Mouse (Mus musculus): ENCODE results near the gene Mxra8. TPM values are rescaled to one million over a fixed set of nuclear protein-coding genes. Genes with fewer than 3 reads are reported as not detected.

Gene Mxra8
- polyA plus RNA-seq, 1 experiment from 2014 or later = 19.0 TPM

GRCm38 (mm10) chr4:155851951-155852411 is 12.5 kb downstream of the Mxra8 start:
- 63% methylated on average over 2 of the region's 2 CpGs for WGBS
- peaks cover 25% of the 10 kb centered on the region for H3K4me1 ChIP-seq
- no peak overlapping the region for H3K9ac ChIP-seq (replicated peaks)
- H3K27ac ChIP-seq (replicated peaks) = no peak overlapping the region
- no peak overlapping the region for H3K4me3 ChIP-seq
- H3K4me2 ChIP-seq (replicated peaks) = no peak overlapping the region
- no peak for ATAC-seq (replicated peaks)
- H3K9me3 ChIP-seq = no peaks in the 10 kb centered on the region
- peaks cover 25% of the 10 kb centered on the region for H3K36me3 ChIP-seq
- no peaks in the 10 kb centered on the region for H3K27me3 ChIP-seq

DNA sequence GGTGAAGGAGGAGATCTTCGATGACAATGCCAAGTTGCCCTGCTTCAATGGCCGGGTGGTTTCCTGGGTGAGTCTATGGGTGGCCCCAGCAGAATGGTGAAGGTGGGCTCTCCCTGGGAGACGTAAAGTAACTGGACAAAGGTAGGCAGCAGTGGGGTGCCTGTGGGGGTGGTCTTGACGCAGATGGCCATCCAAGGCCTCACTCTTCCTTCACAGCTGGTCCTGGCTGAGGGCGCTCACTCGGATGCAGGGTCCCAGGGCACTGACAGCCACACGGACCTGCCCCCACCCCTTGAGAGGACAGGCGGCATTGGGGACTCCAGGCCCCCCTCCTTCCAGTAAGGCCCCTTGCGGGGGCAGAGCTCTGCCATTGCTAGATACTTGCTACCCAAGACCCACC is 13.9 kb downstream of the Mxra8 start:
- 94% methylated on average over 9 of the region's 9 CpGs for WGBS

DNA sequence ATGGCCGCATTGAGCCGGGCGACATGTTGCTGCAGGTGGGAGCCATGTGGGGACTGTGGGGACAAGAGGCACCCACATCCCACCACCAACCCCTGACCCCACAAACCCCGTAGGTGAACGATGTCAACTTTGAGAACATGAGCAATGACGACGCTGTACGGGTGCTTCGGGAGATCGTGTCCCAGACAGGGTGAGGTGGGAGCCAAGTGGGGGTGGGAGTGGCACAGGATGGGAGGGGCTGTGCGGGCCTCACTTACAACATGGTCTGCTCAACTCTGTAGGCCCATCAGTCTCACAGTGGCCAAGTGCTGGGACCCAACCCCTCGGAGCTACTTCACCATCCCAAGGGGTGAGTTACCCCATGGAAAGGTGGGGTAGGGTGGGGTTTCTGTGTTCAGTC is 15.5 kb downstream of the Mxra8 start:
- 96% methylated on average over 12 of the region's 12 CpGs for WGBS
- no peak for ATAC-seq (replicated peaks)
- Histone ChIP-seq H3K9me3 (no peaks in the 10 kb centered on the region), H3K4me1 (peaks cover 3% of the 10 kb centered on the region), H3K4me3 (no peak overlapping the region), H3K4me2 (replicated peaks) (no peak overlapping the region), H3K36me3 (peaks cover 52% of the 10 kb centered on the region), H3K27me3 (no peaks in the 10 kb centered on the region), H3K9ac (replicated peaks) (no peak overlapping the region), H3K27ac (replicated peaks) (no peak overlapping the region)

More for the DNA sequence above, 13.9 kb downstream of the Mxra8 start:
- Histone ChIP-seq H3K4me2 (replicated peaks) (no peak overlapping the region), H3K36me3 (peaks cover 37% of the 10 kb centered on the region), H3K9me3 (no peaks in the 10 kb centered on the region), H3K27me3 (no peaks in the 10 kb centered on the region), H3K9ac (replicated peaks) (no peak overlapping the region), H3K4me3 (no peak overlapping the region), H3K4me1 (peaks cover 19% of the 10 kb centered on the region), H3K27ac (replicated peaks) (no peak overlapping the region)
- ATAC-seq (replicated peaks) = no peak

DNA sequence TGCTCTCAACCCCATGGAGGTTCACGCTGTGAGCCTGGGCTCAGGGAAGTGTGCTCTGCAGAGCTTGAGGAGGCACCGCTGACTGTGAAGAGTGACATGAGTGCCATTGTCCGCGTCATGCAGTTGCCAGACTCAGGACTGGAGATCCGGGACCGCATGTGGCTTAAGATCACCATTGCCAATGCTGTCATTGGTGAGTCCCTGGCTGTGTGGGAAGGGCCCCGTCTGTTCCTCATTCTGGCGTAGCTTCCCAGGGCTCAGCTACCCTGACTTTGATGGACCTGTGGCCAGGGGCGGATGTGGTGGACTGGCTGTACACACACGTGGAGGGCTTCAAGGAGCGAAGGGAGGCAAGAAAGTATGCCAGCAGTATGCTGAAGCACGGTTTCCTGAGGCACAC is 16.6 kb downstream of the Mxra8 start:
- no peak overlapping the region for H3K9ac ChIP-seq (replicated peaks)
- no peak for ATAC-seq (replicated peaks)
- peaks cover 63% of the 10 kb centered on the region for H3K36me3 ChIP-seq
- H3K4me2 ChIP-seq (replicated peaks) = no peak overlapping the region
- WGBS = 92% methylated on average over 12 of the region's 12 CpGs
- no peak overlapping the region for H3K4me3 ChIP-seq
- no peaks in the 10 kb centered on the region for H3K4me1 ChIP-seq
- no peaks in the 10 kb centered on the region for H3K9me3 ChIP-seq
- no peak overlapping the region for H3K27ac ChIP-seq (replicated peaks)
- H3K27me3 ChIP-seq = no peaks in the 10 kb centered on the region

- Histone ChIP-seq H3K36me3 (peaks cover 70% of the 10 kb centered on the region), H3K4me1 (no peaks in the 10 kb centered on the region), H3K9ac (replicated peaks) (no peak overlapping the region), H3K27ac (replicated peaks) (no peak overlapping the region), H3K9me3 (no peaks in the 10 kb centered on the region), H3K4me3 (no peak overlapping the region), H3K27me3 (no peaks in the 10 kb centered on the region), H3K4me2 (replicated peaks) (no peak overlapping the region)
- 78% methylated on average over 3 of the region's 3 CpGs for WGBS
- no peak for ATAC-seq (replicated peaks)
Measured at GRCm38 (mm10) chr4:155856881-155857280, 17.4 kb downstream of the Mxra8 start.

- Histone ChIP-seq H3K27ac (replicated peaks) (no peak overlapping the region), H3K27me3 (no peaks in the 10 kb centered on the region), H3K4me2 (replicated peaks) (no peak overlapping the region), H3K4me3 (no peak overlapping the region), H3K9me3 (no peaks in the 10 kb centered on the region), H3K4me1 (no peaks in the 10 kb centered on the region), H3K36me3 (peaks cover 65% of the 10 kb centered on the region), H3K9ac (replicated peaks) (no peak overlapping the region)
- 33% methylated on average over 13 of the region's 13 CpGs for WGBS
- ATAC-seq (replicated peaks) = no peak
Measured at GRCm38 (mm10) chr4:155859318-155859717, 19.8 kb downstream of the Mxra8 start.

GRCm38 (mm10) chr4:155861787-155862186 is 22.3 kb downstream of the Mxra8 start:
- 92% methylated on average over 7 of the region's 7 CpGs for WGBS
- no peaks in the 10 kb centered on the region for H3K4me1 ChIP-seq

GRCm38 (mm10) chr4:155863001-155863400 is 23.5 kb downstream of the Mxra8 start, which contains the start of gene Tas1r3:
Gene Tas1r3, minus strand, starts transcription at chr4:155863362.
- 76% methylated on average over 5 of the region's 5 CpGs for WGBS
- H3K36me3 ChIP-seq = peaks cover 57% of the 10 kb centered on the region

More at GRCm38 (mm10) chr4:155861787-155862186, 22.3 kb downstream of the Mxra8 start:
- no peak overlapping the region for H3K27ac ChIP-seq (replicated peaks)
- H3K4me3 ChIP-seq = no peak overlapping the region
- no peak for ATAC-seq (replicated peaks)
- no peak overlapping the region for H3K4me2 ChIP-seq (replicated peaks)
- no peaks in the 10 kb centered on the region for H3K27me3 ChIP-seq
- no peaks in the 10 kb centered on the region for H3K9me3 ChIP-seq
- H3K36me3 ChIP-seq = peaks cover 63% of the 10 kb centered on the region
- H3K9ac ChIP-seq (replicated peaks) = no peak overlapping the region

GRCm38 (mm10) chr4:155868614-155869298 is 29.3 kb downstream of the Mxra8 start:
- H3K36me3 ChIP-seq = peaks cover 33% of the 10 kb centered on the region
- H3K9ac ChIP-seq (replicated peaks) = peak overlapping the region; percentile 87
- 0 out of 2 replicates have a peak overlapping the region, but pooled peaks have one; percentile 71 for H3K27ac ChIP-seq (replicated peaks)

More at GRCm38 (mm10) chr4:155863001-155863400, 23.5 kb downstream of the Mxra8 start, which contains the start of gene Tas1r3:
- no peaks in the 10 kb centered on the region for H3K27me3 ChIP-seq
- H3K4me1 ChIP-seq = no peaks in the 10 kb centered on the region
- H3K4me2 ChIP-seq (replicated peaks) = no peak within 1 kb of the TSS
- no peak for ATAC-seq (replicated peaks)
- no peak within 1 kb of the TSS for H3K9ac ChIP-seq (replicated peaks)
- H3K4me3 ChIP-seq = no peak within 1 kb of the TSS
- no peaks in the 10 kb centered on the region for H3K9me3 ChIP-seq
- no peak within 1 kb of the TSS for H3K27ac ChIP-seq (replicated peaks)

DNA sequence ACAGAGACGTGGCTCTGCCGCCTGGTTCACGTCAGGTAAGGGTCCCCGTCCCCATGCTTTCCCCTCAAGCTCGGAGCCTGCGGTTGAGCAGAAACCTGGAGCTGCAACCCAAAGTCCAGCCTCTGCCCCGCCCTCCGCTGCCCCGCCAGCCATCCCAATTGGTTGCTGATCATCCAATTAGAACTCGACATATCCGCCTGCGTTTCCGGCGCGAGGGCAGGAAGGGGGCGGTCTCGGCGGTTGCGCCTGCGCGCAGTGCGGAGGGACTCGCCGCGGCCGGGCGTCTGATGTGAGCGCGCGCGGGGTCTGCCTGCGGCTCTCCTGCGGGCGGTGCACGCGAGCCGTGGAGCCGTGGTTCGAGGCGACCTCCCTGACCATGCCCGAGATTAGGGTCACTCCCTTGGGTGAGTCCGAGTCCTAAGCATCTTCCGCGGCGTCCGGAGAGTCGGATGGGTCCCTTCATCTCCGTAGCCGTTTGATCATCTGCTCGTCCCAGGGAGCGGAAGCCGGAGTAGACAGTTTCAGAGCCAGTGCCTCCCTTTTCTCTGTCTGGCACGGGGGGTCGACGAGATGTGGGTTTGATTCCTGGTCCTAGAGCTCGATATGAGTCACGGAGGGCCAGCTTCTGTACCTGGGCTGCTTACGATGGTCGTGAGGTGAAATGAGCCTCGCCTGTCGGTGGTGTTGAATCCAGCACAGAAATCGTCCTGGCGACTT is 30.0 kb downstream of the Mxra8 start, which contains the start of the genes Cptp and Ints11:
Cptp (minus strand) TSS at position 124 of the 717 bp plus-strand sequence.
Ints11 (plus strand) TSS at position 230 of the 717 bp plus-strand sequence.
- Histone ChIP-seq H3K4me3 (peak within 1 kb of the TSS; percentile 65), H3K27me3 (no peaks in the 10 kb centered on the region), H3K27ac (replicated peaks) (peak within 1 kb of the TSS; percentile 71), H3K9me3 (no peaks in the 10 kb centered on the region), H3K4me2 (replicated peaks) (peak within 1 kb of the TSS; percentile 98), H3K9ac (replicated peaks) (peak within 1 kb of the TSS; percentile 87), H3K4me1 (peaks cover 26% of the 10 kb centered on the region), H3K36me3 (peaks cover 40% of the 10 kb centered on the region)
- peak; percentile 96 for ATAC-seq (replicated peaks)
- under 1% methylated on average over 62 of the region's 63 CpGs for WGBS

More at GRCm38 (mm10) chr4:155868614-155869298, 29.3 kb downstream of the Mxra8 start:
- Histone ChIP-seq H3K4me2 (replicated peaks) (peak overlapping the region; percentile 98), H3K4me3 (peak overlapping the region; percentile 65), H3K4me1 (peaks cover 26% of the 10 kb centered on the region), H3K27me3 (no peaks in the 10 kb centered on the region), H3K9me3 (no peaks in the 10 kb centered on the region)
- peak; percentile 2; the same call in 1 of the 2 replicates for ATAC-seq (replicated peaks)
- WGBS = 12% methylated on average over 22 of the region's 22 CpGs

- H3K9me3 ChIP-seq = no peaks in the 10 kb centered on the region
- no peak overlapping the region for H3K27ac ChIP-seq (replicated peaks)
- WGBS = 95% methylated on average over 7 of the region's 7 CpGs
- peaks cover 26% of the 10 kb centered on the region for H3K4me1 ChIP-seq
- H3K9ac ChIP-seq (replicated peaks) = no peak overlapping the region
- no peak for ATAC-seq (replicated peaks)
- no peak overlapping the region for H3K4me3 ChIP-seq
- H3K4me2 ChIP-seq (replicated peaks) = no peak overlapping the region
- H3K36me3 ChIP-seq = peaks cover 41% of the 10 kb centered on the region
- no peaks in the 10 kb centered on the region for H3K27me3 ChIP-seq
Measured at GRCm38 (mm10) chr4:155871404-155871803, 31.9 kb downstream of the Mxra8 start.

DNA sequence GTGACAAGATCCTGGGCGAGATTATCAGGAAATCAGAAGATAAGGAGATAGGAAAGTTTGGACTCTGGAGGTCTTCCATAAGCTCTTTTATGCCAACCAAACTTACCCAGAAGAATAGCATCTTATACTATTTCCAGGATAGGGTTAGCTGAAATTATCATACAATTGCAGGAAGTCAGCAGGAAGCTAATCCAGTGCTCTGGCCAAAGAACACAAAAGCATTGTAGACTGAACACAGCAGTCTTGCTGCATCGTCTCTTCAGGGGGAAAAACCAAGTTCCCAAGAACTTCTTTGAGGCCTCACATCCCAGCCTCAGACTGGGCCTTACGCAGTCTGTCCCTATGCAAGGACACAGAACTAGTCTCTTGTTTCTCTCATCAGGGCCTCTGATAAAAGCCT is 44.1 kb downstream of the Mxra8 start:
- no peak overlapping the region for H3K4me2 ChIP-seq (replicated peaks)
- no peak for ATAC-seq (replicated peaks)
- peaks cover 43% of the 10 kb centered on the region for H3K36me3 ChIP-seq
- H3K4me3 ChIP-seq = no peak overlapping the region
- H3K4me1 ChIP-seq = no peaks in the 10 kb centered on the region
- no peaks in the 10 kb centered on the region for H3K9me3 ChIP-seq
- no peaks in the 10 kb centered on the region for H3K27me3 ChIP-seq
- no peak overlapping the region for H3K9ac ChIP-seq (replicated peaks)
- 79% methylated on average over 3 of the region's 3 CpGs for WGBS
- no peak overlapping the region for H3K27ac ChIP-seq (replicated peaks)

Measured in forebrain, embryonic 15.5 days (tissue).